Mouse (Mus musculus): Measurements from ENCODE around the gene Olfr266.

DNA sequence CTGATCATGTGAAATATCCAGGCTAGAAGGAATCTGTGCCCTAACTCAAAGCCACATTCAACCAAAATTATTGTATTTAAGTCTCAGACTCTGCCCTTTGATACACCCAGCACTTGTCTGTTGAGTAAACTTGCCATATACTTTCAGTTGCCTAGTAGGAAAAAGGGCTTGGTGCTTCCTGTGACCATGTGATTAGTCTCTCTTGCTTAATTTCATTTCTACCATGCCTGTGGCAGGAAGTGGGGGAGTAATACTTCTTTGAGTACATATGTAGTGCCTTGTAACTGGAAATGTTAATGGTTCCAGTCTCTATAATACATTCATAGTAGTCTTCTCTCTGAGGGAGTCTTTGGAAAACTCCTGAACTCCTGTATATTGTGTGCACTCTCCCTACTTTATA lies 38.1 kb downstream of the Olfr266 start:
- TF ChIP-seq USF1 (IDR thresholded peaks at IDR 0.05; ENCODE audit: low read depth, low read length) (0 out of 2 replicates have a peak, but pooled peaks have one; percentile 13), USF2 (conservative IDR thresholded peaks at IDR 0.05; ENCODE audit: low read depth, low read length) (no peak), CTCF (conservative IDR thresholded peaks at IDR 0.05 in 1 of 2, IDR thresholded peaks at IDR 0.05 in 1 of 2; ENCODE audit: low read depth in 2 of 2, low read length in 2 of 2) (no peak), POLR2A (IDR thresholded peaks at IDR 0.05; ENCODE audit: low read depth, low read length) (no peak), MEF2A (IDR thresholded peaks at IDR 0.05; ENCODE audit: borderline replicate concordance, low read depth, low read length) (no peak), ETS1 (conservative IDR thresholded peaks at IDR 0.05; ENCODE audit: low read depth, low read length) (no peak), MAFK (IDR thresholded peaks at IDR 0.05; ENCODE audit: insufficient replicate concordance, low read length) (no peak), EP300 (IDR thresholded peaks at IDR 0.05; ENCODE audit: low read length) (no peak), ELF1 (IDR thresholded peaks at IDR 0.05; ENCODE audit: low read depth, low read length) (0 out of 2 replicates have a peak, but pooled peaks have one; percentile 43), E2F4 (IDR thresholded peaks at IDR 0.05; ENCODE audit: insufficient replicate concordance, low read depth, low read length) (no peak), MAZ (IDR thresholded peaks at IDR 0.05; ENCODE audit: low read depth, low read length) (no peak), MAX (IDR thresholded peaks at IDR 0.05; ENCODE audit: low read length) (peak; percentile 72; the same call in 1 of the 2 replicates)
